Mouse (Mus musculus) Patski (cell line): ENCODE data around the gene Zfp787. TPM values are rescaled to one million over a fixed set of nuclear protein-coding genes. Genes with fewer than 3 reads are reported as not detected.
"Not testable (repeated sequence)": the region's sequence is repeated elsewhere in the genome, so short reads cannot be mapped to it uniquely, and the experiment has no call there.

Experiments
- ATAC-seq: fragments of 100-300 bp; one replicate; pipeline ENCODE4 v1.8.0; 2021
- CTCF ChIA-PET: fragments of 350-600 bp; sonication (Branson Sonifier 250); formaldehyde crosslinking; loops from one replicate; lab custom pipeline; 2022; ENCODE audit warnings: inconsistent platforms; lab: Charles Lee
- POLR2A ChIA-PET: fragments of 350-600 bp; sonication (Branson Sonifier 250); formaldehyde crosslinking; loops from one replicate; lab custom pipeline; 2022; ENCODE audit warnings: antibody characterized with exemption, inconsistent platforms; lab: Charles Lee
- DNase-seq: peaks from one replicate; pipeline ENCODE4 v3.0.0-alpha.2; 2011; ENCODE audit warnings: low read depth, low spot score
- H3K27me3 ChIP-seq: fragments of 371-371 bp; one replicate; pipeline ENCODE4 v1.5.1; 2021
- CTCF ChIP-seq: fragments of 100-300 bp; IDR thresholded peaks from one replicate; pipeline ENCODE4 v1.5.1; 2021
- in situ Hi-C: fragments of 300-500 bp; cut with MboI; formaldehyde crosslinking; loops from 3 replicates; pipeline ENCODE4 v1.11.1; 2018; ENCODE audit warnings: low pct_unique_long_range_greater_than_20kb, mixed read lengths
- polyA plus RNA-seq: library from polyadenylated mRNA; unstranded; gene quantifications from one replicate; pipeline ENCODE4 v1.2.3, GENCODE M21; 2021

Gene Zfp787
- polyA plus RNA-seq, 1 experiment from 2014 or later: 31.1 TPM

DNA sequence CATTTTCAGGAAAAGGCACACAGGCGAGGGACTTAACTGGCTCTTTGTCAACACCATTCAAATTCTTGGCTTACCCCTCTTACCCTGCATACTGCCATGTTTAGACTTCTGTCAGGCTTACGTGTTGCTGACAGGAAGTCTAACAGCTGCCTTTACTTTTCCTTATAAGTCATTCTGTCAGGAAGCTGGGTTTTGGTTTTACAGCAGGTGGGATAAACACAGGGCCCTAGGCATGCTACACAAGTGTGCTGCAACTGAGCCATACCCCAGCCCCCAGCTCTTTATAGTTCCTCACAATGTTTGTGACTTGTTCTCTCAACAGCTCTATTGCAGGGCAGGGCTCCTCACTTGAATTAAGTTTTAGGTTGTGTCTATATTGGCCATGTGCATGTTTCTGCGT, 16.5 kb downstream of the Zfp787 start:
- no peaks in the 10 kb centered on the region for H3K27me3 ChIP-seq
- POLR2A ChIA-PET: interaction anchor here (1.6 kb wide), 1 partner anchor 15 kb away, joined by 7 read pairs; no protein-coding TSS in a partner anchor
- no peak for TF ChIP-seq CTCF
- in situ Hi-C loops: no loop called here
- ATAC-seq (no peak), DNase-seq (no peak)
- CTCF ChIA-PET: interaction anchor here (0.7 to 1.7 kb wide), 3 partner anchors 12 to 42 kb away, joined by 3 to 8 read pairs (median 3); no protein-coding TSS in a partner anchor

DNA sequence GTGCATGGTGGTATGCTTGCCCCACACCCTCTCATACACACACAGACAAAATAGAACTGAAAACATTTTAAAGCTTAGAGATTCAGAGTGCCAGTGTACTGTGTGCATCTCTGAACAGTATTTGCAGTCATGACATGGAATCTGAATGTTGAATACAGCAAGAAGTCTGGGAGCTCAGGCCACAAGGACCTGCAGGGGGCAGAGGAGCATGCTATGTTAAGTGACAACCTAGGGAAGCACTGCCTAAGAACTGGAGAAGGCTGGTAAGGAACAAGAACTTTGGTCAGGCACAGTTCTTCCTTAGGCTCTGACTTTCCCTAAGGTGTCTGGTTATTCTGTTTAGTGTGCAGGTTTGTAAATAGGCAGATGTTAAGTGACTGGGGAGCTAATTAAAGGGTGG, 19.3 kb downstream of the Zfp787 start:
- ATAC-seq (no peak), DNase-seq (no peak)
- TF ChIP-seq CTCF: no peak
- H3K27me3 ChIP-seq: no peaks in the 10 kb centered on the region
- ChIA-PET CTCF (interaction anchor here (0.9 to 2.5 kb wide), 4 partner anchors 8 to 58 kb away, joined by 3 to 9 read pairs (median 4); no protein-coding TSS in a partner anchor), POLR2A (no interaction called here)
- in situ Hi-C loops: no loop called here

DNA sequence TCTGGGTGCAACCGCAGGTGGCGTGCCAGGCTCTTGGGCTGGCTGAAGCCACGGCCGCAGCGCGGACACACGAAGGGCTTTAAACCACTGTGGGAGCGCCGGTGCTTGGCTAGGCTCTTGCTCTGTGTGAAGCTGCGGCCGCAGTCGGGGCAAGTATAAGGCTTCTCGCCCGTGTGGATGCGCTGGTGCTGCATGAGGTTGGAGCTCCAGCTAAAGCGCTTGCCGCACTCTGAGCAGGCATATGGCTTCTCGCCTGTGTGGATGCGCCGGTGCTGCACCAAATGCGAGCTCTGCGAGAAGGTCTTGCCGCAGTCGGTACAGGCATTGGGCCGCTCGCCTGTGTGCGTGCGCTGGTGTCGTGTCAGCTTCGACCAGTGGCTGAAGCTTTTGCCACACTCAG, 23.2 kb downstream of the Zfp787 start:
- ChIA-PET POLR2A (no interaction called here), CTCF (no interaction called here)
- DNase-seq (no peak), ATAC-seq (no peak)
- in situ Hi-C loops: no loop called here
- TF ChIP-seq CTCF: no peak
- no peaks in the 10 kb centered on the region for H3K27me3 ChIP-seq

DNA sequence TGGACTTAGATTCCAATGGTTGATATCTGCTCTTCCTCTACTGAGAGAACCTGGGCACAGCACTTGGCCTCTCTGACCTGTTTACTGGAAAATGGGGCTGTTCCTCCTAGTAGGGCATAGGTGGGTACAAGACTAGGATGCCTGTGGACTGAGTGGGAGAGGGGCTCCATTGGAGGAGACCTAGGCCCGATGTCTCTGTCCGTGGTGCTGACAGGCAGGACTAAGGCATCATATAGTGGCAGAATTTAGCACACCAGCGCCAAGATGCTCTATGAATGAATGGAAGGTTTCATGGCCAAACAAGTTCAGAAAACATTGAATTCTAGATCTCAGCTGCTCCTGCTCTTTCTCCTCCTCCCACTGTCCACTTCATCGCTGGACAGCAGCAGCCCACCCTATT, 25.5 kb downstream of the Zfp787 start:
- ATAC-seq: no peak

DNA sequence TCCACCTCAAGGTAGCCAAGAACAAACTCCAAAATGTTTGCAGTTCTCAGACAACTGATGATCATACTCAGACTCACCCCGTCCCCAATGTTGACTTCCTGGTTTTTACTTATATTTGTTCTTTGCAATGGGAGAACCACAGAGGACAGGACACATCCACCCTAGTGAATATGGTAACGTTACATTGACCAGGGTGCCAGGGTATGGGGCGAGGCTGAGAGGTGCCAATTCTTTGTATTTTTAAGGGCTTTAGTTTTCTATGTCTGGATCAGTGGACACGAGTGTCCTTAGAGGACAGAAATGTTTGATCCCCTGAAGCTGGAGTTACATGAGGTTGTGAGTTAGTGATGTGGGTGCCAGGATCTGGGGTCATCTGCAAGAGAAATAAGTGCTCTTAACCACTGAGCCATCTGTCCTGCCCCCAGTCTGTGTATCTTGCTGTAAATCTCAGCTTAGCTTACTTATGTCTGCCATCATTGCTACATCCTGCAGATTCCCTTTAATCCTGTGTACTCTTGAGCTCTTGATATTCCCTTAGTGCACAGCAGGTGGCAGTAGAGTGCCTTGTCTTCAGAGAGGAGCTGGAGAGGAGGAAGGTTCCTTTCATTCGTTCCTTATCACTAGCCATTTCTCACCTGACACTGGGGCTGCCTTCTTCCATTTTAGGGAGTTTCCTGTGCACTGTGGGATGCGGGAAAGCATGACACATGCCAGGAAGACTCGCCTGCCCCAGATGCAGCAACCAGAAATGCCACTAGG, 28.9 kb downstream of the Zfp787 start:
- CTCF ChIA-PET: interaction anchor here (0.9 to 6.4 kb wide), 14 partner anchors 9 to 91 kb away, joined by 3 to 62 read pairs (median 6); partner anchors contain the start of gene Zfp444
- peak; percentile 84 for TF ChIP-seq CTCF
- DNase-seq (peak; percentile 46), ATAC-seq (peak; percentile 81)
- no peaks in the 10 kb centered on the region for H3K27me3 ChIP-seq
- POLR2A ChIA-PET: no interaction called here
- in situ Hi-C loops: loop anchor here (5.0 kb wide), 1 partner anchor 45 kb away; the partner anchor contains the start of gene Zfp444

More for the DNA sequence above, 25.5 kb downstream of the Zfp787 start:
- TF ChIP-seq CTCF: no peak
- in situ Hi-C loops: no loop called here
- ChIA-PET CTCF (no interaction called here), POLR2A (no interaction called here)
- H3K27me3 ChIP-seq: no peaks in the 10 kb centered on the region
- DNase-seq: no peak

DNA sequence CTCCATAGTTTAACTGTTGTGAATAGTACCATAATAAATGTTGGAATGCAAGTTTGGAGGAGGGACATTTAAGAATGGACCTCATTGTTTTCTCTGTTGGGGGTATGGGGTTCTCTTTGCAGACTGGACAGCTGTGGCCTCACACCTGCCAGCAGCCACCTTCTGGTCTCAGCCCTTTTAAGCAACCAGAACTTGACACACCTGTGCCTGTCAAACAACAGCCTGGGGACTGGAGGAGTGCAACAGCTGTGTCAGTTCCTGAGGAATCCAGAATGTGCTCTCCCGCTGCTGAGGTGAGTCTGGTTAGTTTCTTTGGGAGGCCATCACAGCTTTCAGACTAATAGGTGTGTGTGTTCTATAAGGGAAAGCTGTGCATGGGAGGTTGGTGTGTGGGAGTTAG, 34.7 kb downstream of the Zfp787 start:
- POLR2A ChIA-PET, H3K27me3 ChIP-seq, ATAC-seq, CTCF ChIA-PET, in situ Hi-C loops, DNase-seq: not testable (repeated sequence)

DNA sequence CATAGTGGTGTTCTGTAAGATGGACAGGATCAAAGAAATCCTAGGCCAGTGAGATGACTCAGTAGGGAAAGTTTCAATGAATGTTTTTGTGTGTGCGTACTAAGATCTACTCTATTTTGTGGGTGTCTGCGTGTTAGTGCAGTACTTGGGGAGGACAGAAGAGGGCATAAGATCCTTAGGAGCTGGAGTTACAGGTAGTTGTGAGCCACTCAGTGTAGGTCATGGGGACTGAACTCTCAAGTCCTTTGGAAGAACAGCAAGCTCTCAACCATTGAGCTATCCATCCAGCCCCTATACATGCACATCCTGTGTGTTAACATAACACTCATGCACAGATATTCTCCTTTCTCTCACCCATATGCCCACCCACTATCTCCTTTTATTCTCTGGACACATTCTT, 35.7 kb downstream of the Zfp787 start:
- in situ Hi-C loops, H3K27me3 ChIP-seq, DNase-seq, POLR2A ChIA-PET, ATAC-seq, CTCF ChIA-PET: not testable (repeated sequence)

DNA sequence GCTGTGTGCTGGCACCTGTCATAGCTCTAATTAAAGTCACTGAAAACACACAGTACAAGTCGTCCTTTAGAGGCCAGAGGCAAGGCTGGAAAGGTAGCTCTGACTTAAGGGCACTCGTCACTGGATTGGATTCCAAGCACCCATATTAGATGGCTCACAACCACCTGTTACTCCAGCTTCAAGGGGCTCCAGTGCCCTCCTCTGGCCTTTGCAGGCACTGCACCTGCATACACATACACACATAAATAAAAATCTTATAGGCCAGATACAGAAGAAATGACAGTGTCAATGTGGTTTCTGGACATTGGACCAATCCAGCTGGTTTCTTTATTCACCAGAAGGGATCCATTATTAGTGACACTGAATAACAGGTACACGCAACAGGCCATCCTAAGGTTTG, 36.3 kb downstream of the Zfp787 start:
- POLR2A ChIA-PET: no interaction called here
- ATAC-seq (no peak), DNase-seq (no peak)
- in situ Hi-C loops: no loop called here
- H3K27me3 ChIP-seq: no peaks in the 10 kb centered on the region
- peak; percentile 31 for TF ChIP-seq CTCF
- CTCF ChIA-PET: no interaction called here

Other genes starting within 250 kb of the Zfp787 start
- gene Vmn1r65, start 145.0 kb downstream of the Zfp787 start, polyA plus RNA-seq: not detected
- gene Nlrp4c, start 110.8 kb downstream of the Zfp787 start, polyA plus RNA-seq: not detected
- 30.6 TPM for gene Zfp444, start 16.2 kb upstream of the Zfp787 start, polyA plus RNA-seq
- gene Galp, start 41.1 kb upstream of the Zfp787 start, polyA plus RNA-seq: not detected
- gene Zscan5b, start 66.3 kb upstream of the Zfp787 start, polyA plus RNA-seq: not detected
- not detected for gene Epp13, start 96.7 kb upstream of the Zfp787 start, polyA plus RNA-seq
- 3.6 TPM for gene Zfp667, start 130.6 kb upstream of the Zfp787 start, polyA plus RNA-seq
- gene Zfp583, start 175.3 kb upstream of the Zfp787 start, polyA plus RNA-seq: not detected
- gene Gm3854, start 187.8 kb upstream of the Zfp787 start, polyA plus RNA-seq: 0.99 TPM
- 3.4 TPM for gene Zfp78, start 207.3 kb upstream of the Zfp787 start, polyA plus RNA-seq
- gene Zfp28, start 227.3 kb upstream of the Zfp787 start, polyA plus RNA-seq: 7.6 TPM
- gene Smim17, start 242.7 kb upstream of the Zfp787 start, polyA plus RNA-seq: 0.36 TPM